Mouse (Mus musculus): Measurements from ENCODE around the gene Fnbp1. TPM values are rescaled to one million over a fixed set of nuclear protein-coding genes. Genes with fewer than 3 reads are reported as not detected.

Gene Fnbp1
- polyA plus RNA-seq, 2 experiments from 2014 or later = 78.2 to 90.0 TPM

DNA sequence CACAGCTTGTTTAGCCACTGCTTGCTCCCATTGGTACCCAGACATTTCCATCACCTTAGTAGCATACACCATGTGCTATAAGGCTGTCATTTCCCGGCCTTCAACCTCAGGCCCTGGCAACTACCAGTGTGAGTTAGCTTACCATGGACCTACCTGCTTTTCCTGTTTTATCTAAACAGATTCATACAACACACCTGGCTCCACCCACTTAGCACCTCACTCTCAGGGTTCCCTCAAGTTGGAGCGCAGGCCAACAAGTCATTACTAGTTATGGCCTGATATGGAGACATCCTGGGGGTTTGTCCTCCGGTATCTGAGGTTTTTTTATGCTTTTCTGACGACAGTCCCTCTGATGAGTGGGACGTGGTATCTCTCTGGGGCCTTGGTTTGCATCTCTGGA is 18.3 kb downstream of the Fnbp1 start:
- no peak for ATAC-seq

DNA sequence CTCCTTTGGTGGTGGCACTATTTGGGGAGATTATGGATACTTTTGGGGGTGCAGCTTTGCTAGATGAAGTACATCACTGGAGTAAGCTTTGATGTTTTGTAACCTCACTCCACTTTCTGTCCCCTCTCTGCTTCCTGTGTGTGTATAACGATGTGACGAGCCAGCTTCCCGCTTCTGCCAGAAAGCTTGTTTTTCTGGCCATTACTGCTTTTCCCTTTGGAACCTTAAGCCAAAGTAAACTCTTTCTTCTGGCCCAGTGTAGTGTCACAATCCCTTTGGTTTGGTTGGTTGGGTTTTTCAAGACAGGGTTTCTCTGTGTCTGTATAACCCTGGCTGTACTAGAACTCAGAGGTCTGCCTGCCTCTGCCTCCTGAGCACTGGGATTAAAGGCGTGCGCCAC is 19.0 kb downstream of the Fnbp1 start:
- ATAC-seq = no peak

DNA sequence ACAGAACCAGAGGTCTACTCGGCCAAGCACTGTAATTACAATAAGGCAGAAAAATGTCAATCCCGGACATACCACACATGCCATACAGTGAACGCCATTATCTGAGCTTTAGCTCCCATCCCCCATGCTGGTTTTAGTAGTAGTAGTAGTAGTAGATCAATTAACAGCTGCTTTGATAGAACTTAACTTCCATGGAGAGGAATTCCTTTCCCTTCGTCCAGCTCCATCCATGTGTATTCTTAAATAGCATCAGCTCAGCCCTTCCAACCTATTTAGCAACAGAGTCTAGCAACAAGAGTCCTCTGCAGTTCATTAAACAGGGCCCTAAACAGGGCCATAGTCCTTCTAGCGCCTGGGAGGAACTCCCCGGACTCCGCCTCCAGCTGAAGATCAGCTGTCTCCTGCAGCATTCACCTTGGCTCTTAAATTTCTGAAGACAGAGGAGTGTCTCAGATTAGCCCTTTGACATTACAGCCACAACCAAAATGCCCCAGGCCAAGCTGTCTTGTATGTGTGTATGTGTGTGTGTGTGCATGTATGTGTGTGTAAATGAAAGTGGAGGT is 20.6 kb downstream of the Fnbp1 start:
- no peak for ATAC-seq

DNA sequence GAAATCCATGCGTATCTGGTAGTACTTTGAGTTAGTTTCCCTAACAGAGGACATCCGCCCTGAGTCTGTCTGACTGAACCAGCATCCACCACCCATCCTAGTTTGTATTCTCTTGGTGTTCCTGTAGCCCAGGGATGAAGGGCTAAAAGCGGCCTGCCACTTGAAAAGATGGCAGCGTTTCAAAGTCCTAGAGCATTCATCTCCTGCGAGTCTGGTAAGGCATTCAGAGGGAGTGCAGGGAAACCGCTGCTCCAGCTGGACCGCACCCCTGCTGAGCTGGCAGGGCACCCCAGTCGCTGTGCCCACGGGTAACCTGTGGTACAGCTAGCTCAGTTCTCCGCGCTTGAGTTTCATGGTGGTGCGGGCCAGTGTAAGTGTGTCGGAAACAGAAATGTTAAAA is 22.0 kb downstream of the Fnbp1 start:
- ATAC-seq = no peak

DNA sequence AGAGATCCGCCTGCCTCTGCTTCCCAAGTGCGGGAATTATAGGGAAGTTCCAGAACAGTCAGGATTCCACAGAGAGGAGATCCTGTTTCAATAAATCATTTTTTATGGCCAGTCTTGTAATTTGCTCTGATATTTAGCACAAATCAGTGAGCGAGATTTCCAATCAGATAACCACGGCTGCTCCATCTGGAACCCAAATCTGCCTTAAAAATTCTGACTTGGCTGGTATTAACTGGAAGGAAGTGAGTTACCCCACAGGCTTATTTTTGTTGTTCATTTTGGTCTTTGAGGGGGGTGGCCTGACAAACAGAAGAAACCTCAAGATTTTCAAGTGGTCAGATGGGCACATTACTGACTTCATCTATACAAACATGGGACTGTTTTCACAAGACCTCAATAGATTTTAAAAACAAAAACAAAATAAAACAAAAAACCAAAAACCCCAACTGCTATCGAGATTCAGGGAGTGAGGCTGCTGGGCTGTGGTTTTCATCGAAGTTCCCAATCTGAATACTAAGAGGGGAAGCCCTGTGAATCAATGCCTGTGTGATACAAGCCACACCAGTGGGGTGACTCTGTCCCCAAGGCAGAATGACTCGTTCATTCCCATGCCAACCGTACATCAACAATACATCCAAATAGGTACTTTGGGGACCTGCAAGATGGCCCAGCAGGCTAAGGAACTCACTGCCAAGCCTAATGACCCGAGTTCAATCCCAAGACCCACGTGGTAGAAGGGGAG is 23.0 kb downstream of the Fnbp1 start:
- ATAC-seq = peak; percentile 25

DNA sequence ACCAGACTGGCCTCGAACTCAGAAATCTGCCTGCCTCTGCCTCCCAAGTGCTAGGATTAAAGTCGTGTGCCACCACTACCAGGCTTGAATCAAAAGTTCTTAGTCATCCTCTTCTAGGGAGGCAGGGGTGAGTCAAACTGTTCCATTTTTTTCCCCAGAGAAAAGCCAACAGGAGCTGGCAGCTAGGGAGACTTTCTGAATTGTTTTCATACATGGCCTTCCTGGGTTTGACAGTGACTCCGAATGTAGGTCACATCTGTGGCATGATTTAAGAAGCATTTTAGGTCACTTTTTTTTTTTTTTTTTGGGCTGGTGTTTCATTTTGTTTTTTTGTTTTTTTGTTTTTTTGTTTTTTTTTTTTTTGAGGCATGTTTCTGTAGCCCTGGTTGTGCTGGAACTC is 23.6 kb downstream of the Fnbp1 start:
- no peak for ATAC-seq

DNA sequence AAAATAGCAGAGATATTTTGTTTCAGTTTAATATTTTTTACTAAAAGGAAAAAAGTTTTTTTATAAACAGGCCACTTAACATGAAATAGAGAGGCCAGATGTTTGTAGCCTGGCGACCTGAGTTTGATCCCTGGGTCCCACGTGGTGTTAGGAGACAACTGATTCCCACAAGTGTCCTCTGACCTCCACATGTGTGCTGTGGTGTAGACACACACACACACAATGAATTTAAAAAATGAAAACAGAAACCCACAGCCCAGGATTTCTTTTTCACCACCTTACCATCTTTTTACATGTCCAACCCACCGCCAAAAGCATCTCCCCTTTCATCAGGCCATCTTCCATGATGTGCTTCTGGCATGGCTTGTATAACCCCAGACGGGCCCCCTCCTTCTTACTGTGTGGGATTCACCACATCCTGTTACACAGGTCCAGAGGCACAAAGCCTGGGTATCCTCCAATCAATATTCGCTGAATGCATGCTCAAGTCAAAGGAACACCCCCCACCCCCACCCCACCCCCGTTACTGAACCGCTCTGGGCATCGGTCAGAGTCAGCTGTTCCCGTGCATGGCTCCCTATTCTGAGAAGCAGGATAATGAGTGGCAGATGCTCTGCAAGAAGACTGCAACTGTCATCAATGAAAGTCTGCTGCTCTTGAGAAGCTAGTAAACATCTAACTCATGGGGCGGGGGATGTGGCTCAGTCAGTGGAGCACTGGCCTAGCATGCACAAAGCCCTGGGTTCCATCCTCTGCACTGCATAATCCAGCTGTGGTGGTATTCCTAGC is 25.7 kb downstream of the Fnbp1 start:
- peak; percentile 86 for ATAC-seq

DNA sequence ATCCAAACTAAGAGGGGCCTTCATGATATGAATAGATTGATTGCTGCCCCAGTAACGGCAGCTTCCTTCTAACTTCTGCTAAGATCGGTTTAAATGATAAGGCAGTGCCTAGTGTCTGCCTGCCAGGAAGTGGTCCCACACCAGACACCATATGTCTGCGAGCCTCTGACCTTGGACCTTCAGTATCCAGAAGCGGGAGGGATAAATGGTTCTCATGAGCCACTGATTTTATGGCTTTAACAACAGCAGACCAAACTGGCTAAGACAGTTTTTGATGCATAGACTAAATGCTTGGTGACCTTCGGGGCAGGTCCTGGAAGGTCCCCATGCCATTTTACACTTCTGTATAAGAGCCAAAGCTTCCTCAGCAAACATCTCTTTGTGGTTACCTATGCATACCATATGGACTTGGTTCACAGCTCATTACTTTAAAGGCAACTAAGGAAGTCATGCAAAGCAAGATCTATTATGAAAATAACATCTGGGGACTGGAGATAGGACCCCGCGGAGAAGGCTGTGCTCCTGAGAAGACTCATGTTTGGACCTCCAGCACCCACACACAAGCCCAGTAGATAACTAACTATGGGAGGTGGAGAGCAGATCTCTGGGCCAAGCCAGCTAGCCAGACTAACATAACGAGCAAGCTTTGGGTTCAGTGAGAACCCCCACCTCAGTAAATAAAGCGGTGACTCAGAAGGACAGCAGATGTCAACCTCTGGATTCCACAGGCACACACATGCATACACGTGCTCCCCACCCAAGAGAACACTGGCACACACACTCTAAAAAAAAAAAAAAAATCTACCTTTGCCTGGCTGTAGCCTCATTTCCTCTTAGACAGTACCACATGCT is 26.5 kb downstream of the Fnbp1 start:
- peak; percentile 48 for ATAC-seq

DNA sequence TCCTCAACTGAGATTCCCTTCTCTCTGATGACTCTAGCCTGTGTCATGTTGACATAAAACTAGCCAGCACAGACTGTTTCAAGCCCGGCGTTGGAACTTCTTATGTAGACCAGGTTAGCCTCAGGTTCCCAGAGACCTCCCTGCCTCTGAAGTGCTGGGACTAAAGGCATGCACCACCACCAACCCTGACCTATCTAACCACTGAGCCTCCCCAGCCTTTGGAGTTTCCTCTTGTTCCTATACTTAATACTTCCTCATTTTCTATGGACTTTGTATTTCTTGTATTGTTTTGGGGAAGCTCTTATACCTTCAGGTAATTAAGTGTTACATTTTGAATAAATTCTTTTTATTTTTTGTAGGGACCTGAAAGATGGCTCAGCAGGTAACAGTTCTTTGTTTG is 27.6 kb downstream of the Fnbp1 start:
- no peak for ATAC-seq

DNA sequence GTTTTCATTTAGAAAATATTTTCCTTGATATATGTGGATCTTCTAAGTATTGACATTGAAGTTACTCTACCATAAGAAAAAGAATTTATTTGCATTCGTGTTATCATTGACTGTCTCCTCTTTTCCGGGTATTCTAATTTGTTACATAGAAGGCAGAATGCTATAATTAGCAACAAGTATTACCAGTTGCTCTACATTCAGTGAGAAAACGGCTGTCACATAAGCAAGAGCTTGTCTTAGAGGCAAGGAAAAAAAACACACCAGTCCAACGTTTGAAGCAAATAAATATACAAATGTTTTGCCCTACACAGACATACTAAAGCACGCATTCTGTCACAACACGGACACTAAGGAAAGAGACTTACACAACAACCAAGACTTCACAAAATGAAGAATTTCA is 30.1 kb downstream of the Fnbp1 start:
- no peak for ATAC-seq

DNA sequence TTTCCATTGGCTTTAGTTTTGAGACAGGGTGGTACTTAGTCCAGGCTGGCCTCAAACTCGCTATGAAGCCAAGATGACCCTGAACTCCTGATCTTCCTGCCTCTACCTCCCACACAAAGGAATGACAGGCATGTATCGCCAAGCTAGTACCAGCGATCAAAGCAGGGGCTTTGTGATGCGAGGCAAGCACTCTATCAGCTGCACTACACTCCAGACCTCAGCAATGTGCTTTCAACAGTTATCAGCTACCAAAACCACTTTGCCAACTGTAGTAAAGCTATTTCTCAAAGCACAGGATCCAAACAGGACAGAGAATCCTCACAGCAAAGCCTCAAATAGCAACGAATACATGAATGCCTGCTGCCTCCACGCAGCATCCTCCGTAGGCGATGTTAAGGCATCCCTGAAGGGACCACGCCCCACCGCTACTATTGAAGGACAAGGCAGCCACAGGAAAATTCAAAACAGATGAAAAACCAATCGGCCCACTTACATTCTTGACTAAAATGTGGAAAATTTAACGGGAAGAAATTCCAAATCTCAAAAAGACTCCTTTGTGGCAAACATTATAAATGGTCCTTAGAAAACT is 31.8 kb downstream of the Fnbp1 start:
- no peak for ATAC-seq

DNA sequence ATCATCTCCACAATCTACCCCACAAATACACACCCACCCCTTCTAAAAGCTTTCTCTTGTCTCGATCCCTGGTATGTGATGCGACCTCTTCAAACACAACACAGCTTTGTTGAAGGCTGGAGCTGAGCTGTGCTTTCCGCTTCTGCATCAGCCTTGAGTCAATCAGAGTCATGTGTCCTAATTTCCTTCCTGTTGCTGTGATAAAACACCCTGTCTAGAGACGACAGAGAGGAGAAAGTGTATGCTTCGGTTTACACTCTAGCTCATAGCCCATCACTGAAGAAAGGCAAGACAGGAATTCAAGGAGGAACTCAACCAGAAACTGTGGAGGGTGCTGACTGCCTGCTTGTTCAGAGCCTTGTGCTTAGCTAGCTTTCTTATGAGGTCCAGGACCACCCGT is 33.6 kb downstream of the Fnbp1 start:
- ATAC-seq = peak; percentile 89

DNA sequence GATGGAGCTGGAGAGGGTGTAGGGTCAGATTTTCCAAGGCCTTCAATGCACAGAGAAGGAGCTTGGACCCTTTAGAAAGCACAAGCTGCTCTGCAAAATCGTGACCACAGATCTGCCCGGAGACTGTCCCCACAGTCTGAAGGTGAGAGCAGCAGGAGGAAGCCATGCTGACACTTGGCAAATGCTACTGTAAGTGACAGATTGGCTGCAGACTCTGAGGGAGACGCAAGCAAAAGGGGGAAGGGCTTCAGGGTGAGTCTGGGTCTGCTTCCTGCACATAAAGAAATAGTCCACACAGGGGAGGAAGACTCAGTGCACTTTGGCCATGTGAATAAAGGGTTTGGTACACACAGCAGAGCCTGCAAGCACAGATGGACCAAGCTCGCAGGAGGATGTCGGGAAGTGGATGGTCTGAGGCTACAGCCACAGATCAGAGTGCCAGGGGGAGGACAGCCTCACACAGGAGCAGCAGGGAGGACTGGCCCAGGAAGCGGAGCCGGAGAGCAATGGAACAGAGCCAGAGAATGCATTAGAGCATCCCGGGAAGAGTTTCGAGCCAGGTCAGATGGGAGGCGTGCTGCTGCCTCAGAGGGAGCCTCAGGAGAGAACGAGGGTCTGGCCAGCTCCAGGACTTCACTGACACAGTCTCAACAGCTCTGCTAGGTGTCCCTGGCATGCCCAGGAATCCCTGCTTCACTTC is 35.0 kb downstream of the Fnbp1 start:
- ATAC-seq = no peak

DNA sequence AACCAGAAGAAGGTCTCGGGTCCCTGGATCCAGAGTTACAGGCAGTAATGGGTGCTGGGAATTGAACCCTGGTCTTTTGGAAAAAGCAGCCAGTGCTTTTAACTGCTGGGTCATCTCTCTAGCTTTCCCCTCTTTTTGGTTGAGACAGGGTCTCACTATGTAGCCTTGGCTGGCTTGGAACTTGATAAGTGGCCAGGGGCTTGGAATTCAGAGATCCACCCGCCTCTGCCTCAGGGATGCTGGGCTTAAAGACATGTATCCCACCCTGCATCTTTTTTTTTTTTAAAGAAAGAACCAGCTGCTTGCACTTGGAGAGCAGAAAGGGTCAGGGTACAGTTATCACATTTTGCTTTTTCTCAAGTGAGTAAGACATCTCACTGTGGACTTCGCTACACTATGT is 35.8 kb downstream of the Fnbp1 start:
- no peak for ATAC-seq

DNA sequence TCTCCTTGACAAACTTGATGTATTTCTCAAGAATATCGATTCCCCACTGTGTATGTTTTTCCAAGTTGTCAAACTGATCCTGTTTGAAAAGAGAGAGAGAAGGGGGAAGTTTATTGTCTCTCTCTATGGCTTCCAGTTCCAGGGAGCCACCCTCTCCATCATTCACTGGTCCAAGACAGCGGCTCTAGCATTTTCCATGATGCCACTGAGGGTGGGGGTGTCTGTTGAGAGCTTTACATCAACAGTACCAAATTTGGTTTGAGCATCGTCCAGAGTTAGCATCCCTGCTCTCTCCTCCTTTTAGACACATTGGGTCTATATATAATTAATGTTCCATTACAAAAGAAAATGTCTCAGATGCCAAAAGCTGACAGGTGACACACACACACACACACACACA is 36.5 kb downstream of the Fnbp1 start:
- ATAC-seq = no peak

DNA sequence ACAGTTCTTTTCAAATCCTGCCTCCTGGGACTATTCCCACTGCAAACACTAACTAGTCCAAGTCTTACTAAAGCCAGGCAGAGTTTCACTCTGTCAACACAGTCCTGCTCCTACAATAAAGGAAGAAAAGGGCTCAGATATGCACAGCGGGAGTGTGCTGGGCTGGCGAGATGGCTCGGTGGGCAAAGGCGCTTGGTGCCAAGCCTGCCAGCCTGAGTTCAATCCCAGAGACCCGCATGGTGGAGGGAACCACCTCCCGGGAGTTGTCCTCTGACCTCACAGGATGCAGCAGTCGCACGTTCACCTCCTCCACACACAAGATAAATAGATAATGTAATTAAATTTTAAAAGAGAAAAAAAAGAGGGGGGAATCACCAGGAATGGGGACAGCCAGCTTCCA is 38.5 kb downstream of the Fnbp1 start:
- no peak for ATAC-seq

DNA sequence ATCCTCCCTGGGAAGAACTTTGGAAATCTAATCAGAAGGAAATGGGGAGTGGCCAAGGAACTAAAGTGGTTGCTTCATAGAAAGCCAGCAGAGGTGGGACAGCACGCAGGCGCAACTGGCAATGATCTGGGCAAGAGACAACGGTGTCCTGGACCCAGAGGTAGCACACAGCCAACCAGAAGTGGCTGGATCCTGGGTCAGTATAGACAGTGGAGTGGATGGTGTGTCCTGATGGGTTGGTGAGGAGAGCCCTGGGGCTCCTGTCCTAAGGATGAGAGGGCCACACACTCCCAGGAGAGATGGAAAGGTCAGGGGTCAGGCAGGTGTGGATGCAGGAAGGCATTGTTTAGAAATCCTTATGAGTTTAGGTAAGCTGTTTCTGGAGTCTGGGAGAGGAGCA is 40.5 kb downstream of the Fnbp1 start:
- no peak for ATAC-seq

DNA sequence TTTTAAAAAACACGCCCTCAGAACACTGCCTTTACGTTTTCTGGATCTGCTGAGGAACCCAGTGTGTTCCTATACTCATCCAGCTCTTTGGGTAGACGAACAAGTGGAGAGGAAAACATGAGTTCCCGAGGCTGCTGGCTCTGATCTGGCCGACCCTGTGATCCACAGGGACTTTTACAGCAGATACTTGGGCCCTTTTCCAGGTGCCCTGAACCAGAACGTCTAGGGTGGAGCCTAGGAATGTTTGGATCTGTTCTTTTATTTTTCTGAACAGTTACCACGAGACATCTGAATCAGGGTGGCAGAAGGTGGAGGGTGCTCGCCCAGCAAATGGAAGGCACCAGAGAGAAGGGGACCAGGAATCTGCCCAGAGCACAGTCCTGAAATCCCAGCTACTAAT is 42.7 kb downstream of the Fnbp1 start:
- ATAC-seq = no peak

DNA sequence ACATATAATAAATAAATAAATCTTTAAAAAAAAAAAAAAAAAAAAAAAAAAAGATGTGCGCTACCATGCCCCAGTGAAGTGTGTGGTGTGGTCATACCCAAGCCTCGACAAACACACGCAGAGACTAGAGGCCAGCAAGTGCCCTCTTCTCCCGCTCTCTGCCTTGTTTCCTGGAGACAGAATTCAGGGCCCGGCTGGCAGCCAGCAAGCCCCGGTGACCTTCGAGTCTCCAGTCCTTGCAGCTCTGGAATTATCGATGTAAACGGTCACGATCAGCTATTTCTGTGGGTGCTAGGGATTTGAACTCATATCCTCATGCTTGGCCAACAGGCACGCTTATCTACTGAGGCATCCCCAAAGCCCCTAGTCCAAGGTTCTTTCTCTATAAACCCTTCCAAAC is 43.2 kb downstream of the Fnbp1 start:
- ATAC-seq = no peak

DNA sequence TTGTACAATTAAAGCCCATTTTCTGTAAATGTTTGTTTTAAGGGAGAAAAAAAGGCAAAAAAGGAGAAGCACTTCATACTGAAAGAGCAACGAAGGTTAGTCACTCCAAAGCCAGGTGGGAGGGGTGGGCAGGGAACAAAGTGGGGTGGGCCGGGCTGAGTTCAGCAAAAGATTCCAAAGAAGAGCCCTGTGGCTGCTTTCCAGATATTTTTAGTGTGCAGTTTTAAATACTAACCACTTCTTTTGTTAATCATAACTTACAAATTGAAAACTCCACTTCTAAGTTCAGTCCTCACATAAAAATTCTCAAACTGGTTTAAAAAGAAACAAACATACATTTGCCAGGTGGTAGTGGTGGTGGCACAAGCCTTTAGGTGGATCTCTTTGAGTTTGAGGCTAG is 44.5 kb downstream of the Fnbp1 start:
- ATAC-seq = no peak

DNA sequence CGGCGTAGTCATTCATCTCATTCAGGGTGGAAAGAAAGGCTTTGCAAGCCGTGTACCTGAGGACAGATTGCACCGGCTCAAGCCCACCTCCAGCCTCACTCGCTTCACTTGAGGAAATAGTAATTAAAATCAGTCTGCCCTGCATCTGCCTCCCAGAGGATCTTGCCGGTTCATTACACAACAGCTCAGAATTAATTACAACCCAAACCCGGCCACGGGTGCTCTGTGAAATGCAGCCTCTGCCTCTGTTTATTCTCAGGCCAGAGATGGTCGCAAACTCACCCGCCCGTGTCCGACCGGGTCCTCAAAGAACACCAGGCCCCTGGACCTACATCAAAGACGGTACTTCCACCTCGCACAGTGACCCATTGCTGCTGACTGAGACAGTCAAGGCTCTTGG is 45.7 kb downstream of the Fnbp1 start:
- ATAC-seq = no peak

DNA sequence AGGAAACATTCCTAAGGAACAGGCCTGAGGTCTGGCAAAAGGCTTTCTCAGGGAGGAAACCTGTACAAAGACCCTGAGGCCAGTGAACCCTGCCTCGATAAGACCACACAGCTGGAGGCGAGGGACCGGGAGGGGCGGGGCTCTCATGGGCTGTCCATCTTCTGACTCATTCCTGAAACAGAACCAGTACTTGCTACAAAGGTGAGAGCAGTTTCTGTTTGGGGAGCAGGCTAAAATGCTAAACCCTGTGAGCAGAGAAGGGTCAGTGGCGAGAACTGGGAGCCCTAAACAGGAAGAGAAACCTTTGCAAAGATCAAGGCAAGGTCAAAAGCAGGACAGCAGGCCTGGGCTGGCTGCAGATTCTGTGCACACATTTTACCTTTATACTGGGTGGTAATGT is 47.2 kb downstream of the Fnbp1 start:
- no peak for ATAC-seq
